Mouse (Mus musculus): Measurements from ENCODE around the gene Coa5. TPM values are rescaled to one million over a fixed set of nuclear protein-coding genes. Genes with fewer than 3 reads are reported as not detected.

Gene Coa5
- total RNA-seq (2022) = 10 to 100 TPM; 61.1 to 67.4 (median 63.8) TPM

DNA sequence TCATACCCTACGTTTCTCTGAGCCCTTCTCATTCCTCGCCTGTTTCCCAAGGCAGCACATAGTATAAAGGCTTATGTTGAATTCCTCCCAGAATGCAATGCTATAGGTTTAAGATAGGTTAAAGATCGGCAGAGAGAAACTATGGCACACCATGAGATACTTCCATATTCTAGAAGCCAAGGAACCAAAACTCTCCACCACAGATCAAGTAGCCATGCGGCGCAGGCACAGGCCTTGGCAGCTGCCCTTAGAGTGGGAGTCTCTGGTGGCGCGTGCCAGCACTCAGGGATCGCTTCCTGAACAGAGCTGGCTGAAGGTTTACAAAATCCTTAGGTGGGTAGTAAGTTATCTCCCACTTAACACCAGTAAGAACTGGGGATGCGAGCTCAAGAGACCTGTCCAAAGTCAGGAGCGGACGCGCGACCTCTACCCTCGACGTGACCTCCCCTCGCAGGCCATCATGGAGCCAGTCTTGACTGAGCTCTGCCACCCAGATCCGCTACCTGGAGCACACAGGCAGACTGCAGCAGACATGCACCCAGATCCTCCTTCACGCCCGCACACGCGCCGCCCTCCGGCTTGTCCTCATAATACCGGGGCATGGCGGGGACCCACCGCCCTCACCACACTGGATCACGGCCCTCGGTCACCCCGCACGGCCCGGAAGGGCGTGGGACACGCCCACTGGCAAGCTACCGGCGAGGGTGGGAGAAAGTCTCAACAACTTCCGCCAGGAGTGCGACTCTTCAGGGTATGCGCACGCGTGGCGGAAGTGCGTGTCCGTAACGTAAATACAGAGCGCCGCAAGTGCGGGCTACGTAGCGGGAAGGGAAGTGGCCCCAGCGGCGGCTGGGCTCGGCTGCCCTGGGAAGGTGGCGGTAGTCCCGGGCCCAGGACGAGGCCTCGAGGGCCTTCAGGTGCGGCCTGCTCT lies at the start of gene Coa5, which contains the start of gene Unc50:
Gene Coa5, minus strand, starts transcription at position 738 of the 931 bp plus-strand sequence.
Gene Unc50, plus strand, starts transcription at position 774 of the 931 bp plus-strand sequence.
- peak; percentile 93 to 94 for DNase-seq (ENCODE audit: low spot score in 2 of 2)

DNA sequence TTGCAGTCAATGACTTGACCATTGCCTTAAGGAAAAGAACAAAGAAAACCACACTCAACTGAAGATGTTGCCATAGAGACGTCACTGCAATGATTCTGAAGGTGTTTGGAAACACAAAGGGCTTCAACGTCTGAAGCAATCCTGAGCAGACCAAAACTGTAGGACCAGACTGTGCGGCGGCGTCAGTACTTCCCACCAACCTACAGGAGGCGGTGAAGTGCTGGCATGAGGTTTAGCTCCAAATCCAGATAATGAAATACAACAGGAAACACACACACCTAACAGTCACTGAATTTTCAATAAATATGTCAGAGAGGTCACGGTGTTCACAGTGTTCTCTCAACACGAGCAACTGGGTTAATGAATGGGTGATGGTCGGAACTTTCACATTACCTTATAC lies 49.2 kb upstream of the Coa5 start:
- peak in 1 of 2 experiments; percentile 24 for DNase-seq (ENCODE audit: low spot score in 2 of 2)

DNA sequence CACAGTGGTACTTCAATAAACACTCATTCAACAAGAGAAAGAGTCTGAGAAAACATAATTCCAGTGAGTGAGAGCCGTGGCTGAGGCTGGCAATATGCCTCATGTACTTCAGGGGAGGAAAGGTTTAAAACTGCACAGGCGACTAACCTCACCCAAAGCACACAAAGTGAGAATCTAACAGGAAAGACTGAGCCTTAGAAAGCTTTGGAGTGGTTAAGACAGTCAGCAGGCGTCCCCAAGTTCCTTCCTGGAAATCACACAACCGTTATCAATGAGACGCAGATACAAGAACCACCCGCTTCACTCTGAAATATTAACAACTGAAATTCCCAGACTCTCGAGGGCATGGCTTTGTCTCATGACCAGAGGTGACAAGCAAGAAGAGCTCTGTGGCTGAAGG lies 48.5 kb upstream of the Coa5 start:
- no peak for DNase-seq (ENCODE audit: low spot score in 2 of 2)

DNA sequence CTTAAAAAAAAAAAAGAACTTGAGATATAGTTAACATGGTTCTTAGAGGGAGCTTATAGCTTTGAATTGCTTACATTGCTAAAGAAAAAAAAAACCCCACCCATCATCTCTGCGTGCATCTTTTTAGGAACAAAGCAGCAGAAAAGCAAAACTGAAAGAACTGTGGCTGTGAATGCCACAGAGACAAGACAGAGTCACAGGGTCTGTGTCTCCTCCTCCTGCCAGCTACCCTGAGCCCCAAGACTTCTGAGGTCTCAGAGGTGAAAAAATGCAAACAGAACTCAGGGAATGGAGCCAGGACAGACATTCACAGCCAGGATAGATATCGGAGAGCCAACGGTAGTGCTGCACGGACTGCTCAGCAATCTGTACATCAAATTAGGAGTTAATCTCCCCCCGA lies 48.0 kb upstream of the Coa5 start:
- no peak for DNase-seq (ENCODE audit: low spot score in 2 of 2)

DNA sequence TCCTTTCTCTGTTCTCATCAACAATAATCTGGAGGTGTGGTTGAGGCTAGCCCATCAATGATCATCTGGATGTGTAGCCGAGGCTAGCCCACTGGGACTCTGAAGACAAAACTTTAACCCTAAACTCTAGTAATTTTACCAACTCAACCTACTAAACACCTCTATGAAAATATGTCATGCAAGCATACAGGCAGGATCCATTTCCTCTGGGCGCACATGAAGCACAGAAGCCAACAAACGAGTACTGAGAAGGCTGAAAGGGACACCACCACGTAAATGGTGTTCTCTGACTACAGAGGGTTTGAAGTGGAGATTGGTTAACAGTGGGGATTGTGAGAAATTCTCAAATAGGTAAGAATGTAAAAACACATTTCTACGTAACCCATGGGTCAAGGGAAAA lies 47.3 kb upstream of the Coa5 start:
- DNase-seq (ENCODE audit: low spot score in 2 of 2) = no peak

DNA sequence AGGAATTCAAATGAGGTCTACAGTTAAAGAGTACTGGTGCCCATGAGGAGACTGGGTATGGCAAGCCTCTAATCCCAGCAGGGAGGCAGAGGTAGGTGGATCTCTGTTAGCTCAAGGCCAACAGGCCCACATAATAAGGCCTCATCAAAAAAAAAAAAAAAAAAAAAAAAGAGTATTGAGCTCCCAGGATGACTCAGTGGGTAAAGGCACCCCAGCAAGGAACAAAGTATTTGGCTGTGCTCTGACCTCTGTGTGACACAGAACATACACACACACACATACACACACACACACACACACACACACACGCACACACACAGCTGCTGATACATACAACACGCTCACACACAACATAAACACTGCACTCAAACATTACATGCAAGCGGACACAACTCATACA lies 45.4 kb upstream of the Coa5 start:
- DNase-seq (ENCODE audit: low spot score in 2 of 2) = no peak

DNA sequence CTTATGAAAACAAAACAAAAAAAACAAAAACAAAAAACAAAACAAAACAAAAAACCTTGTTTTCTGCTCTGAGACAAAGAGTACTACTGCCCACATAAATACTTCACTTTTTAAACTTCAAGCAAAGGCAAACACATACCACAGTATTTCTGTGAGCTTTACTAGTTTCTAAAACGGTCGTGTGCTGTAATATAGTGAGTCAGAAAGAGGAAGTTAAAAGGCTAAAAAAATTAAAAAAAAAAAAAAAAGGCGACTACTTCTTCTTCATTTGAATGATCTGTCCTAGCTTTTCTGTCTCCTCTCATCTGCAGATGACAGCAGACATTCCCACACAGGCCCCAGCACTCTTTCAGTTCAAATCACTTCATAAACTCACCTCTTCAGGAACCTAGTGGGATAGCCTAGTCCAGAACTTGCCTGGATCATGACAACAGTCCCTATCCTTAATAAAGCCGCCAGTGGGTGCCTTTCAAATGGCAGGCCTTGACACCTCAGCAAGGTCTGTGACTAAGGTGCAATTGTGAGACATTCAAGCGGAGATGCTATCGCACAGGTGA lies 44.8 kb upstream of the Coa5 start:
- no peak for DNase-seq (ENCODE audit: low spot score in 2 of 2)

DNA sequence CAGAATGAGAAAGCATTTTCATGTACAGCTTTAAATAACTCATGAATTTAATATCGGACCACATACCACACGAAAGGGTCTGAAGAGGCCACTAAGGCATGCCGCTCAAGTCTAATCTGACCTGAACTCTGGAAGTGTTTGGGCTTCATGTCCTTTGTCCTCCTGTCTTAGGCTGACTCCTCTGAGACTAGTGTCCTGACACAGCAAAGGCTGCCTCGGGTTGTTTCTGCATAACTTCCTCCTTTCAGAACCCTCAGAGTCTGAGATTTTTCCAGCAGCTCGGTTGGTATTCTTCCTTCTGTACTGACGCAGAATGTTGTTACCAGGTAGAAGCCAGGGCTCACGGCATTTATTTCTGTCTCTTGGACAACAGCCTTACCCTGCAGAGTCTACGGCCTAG lies 44.1 kb upstream of the Coa5 start:
- no peak for DNase-seq (ENCODE audit: low spot score in 2 of 2)

DNA sequence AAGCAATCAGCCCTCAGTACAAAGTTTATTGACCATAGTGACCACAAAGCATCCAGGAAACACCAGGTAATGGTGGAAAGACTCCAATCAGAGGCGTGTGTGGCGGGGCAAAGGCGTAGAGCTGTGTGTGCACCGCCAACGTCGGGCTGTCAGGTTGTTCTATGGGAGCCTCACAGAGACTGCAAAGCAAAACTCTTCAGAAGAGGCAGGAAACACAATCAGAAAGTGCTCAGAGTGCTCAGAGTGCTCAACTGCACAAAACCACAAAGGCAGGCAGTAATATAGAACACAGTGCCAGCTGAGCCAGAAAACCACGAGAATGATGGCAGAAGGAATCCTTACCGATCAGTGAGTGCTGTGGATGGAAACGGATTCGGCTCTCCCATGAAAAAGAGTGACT lies 43.3 kb upstream of the Coa5 start:
- DNase-seq (ENCODE audit: low spot score in 2 of 2) = no peak

DNA sequence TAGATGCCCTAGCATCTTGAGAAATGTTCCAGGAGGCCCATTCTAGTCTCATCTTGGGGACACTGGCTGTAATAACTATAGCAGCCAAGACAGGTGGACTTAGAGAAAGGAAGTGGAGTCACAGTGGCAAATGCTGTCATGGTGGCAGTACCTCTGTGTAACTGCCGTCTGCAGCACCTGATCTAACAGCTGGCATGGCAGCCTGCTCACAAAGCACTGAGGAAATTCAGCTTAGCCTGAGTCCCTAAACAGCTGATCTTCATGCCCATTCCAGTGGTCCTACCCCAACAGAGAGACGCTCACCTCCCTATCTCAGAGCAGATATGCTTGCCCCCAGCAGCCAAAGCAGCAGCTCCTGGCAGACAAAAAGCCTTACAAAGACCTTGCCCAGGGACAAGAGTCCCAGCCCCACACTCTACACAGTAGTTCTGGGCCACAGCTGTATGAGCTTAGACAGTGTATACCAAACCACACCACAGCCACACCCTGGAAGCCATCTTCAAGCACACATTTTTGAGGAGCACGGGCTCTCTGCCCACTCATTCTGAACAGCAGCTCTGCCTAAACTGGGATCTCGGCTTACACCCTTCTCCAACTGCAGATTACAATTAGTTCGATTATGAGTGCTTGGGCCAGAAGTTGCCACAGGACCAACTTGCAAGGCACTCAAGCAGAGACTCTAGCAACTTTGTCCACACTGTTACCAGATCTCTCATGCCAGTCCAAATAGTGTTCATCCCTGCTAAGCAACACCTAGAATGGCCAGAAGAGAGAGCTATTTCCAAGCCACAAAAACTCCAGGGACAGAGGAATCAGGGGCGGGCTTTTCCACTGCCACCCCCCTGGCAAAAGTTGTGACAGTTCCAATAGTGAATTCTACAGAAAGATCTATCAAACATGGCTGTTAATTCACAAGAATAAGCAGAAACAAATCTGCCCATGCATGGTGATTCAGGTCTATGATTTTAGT lies 41.6 kb upstream of the Coa5 start:
- DNase-seq (ENCODE audit: low spot score in 2 of 2) = no peak

DNA sequence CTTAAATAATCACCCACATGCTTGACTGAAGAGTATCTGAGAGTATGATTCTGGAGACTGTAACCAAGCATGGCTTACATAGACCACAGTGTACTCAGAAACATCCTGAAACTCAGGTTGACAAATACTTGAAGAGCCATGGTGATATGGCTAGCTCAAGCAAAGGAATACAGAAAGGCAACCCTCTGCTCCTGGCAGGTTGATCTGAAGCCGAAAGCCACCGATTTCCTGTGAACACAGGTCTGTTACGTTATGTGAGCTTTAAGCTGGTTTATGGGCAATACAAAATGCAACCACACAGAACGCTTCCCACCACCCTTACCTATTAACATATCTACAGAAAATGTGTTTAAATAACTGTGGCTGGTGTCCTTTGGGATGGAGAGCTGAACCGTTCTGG lies 39.1 kb upstream of the Coa5 start:
- no peak for DNase-seq (ENCODE audit: low spot score in 2 of 2)

DNA sequence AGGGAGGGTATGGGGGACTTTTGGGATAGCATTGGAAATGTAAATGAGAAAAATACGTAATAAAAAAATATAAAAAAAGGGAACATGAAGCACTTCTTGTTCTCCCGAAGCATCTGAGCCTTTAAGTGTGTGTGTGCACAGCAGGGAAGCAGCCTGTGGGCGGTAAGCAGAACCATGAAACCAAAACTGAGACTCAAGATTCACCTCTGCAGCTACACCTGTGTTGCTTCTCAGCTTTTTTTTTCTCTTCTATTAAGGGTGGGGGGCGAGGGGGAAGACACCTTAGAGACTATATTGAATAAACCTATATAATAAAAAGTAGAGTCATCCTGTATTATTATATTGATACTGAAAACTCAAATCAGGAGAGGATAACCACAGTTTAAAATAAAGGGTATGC lies 37.9 kb upstream of the Coa5 start:
- DNase-seq (ENCODE audit: low spot score in 2 of 2) = no peak

DNA sequence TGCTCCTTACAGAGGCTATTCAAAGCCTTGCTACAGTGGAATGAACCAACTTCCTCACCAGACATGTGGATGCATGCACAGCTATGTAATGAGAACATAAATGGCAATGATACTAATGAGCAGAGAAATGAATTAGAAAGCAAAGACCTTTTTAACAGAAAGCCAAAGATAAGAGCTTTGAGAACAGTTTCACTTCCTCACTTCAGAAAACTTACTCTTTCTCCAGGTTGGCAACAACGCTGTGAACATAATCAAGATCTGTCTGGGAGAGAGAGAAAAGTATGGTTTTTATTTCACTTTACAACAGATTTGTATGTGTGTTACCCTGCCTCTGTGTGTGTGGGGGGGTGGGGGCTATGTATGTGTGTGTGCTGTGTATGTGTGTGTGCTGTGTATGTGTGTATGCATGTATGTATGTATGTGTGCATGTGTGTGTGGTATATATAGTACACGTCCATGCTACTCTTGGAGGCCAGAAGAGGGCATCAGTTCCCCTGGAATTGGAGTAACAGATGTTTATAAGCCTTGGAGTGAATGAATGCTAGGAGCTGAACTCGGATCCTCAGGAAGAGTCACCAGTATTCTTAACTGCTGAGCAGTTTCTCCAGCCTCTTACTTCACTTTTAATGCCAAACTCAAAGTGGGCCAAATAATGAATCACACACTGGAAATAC lies 36.6 kb upstream of the Coa5 start:
- DNase-seq (ENCODE audit: low spot score in 2 of 2) = no peak

DNA sequence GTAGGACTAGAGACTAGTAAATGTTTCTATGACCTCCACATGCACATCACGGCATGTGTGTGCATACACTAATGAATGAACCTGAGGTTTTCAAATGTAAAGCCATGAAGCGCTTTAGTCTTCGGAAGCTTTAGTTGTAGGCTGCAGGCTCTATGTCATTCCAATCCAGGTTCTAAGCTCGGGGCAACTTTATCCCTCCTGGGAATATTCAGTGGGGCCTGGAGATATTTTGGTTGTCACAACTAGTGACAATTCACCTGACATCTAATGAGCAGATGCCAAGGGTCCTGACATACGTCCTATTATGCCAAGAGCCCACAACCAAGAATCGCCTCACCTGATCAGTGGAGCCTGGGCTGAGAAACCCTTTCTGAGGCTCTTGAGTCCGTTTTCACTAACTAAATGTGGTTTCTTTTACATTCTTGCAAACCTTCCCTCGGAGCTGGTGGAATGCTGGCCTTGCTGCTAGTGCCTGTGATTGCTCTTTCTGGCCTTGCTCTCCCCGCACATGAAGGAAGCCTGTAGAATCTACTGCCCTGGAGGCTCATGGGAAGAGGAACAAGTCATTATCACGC lies 35.1 kb upstream of the Coa5 start:
- no peak for DNase-seq (ENCODE audit: low spot score in 2 of 2)

DNA sequence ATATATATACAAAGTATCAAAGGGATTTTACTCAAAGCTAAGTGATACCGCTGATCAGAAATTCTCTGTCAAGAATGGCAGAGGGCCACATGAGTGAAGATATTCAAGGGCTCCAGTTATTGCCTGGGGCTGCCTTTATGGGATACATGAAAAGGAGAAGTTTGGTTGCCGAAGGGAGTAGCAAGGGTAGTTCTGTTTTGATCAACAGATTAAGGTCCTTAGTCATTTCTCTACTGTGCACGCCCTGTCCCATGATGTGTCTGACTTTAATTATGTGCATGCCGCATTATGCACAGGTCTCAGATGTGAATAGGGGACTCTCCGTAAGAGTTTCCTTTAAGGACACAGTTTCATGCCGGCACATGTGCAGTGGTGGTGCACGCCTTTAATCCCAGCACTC lies 27.6 kb upstream of the Coa5 start:
- DNase-seq (ENCODE audit: low spot score in 2 of 2) = no peak

DNA sequence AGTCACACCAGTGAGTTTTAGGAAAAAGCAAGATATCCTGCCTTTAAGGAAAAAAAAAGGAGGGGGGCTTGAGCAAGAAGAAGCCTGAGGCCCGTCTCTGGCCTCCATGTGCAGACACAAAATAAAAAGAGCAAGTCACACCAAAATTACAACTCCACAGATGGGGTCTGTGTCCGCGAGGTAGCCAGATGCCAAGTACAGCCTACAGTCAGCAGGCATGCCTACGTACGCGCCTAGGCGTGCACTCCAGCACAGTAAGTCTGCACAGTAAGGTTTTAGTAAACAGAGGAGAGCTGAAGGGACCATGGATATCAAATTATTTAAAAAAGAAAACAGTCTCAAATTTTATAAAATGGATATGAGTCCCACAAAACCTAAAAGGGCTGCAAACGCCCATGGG lies 21.4 kb upstream of the Coa5 start:
- peak in 1 of 2 experiments; percentile 33 for DNase-seq (ENCODE audit: low spot score in 2 of 2)

DNA sequence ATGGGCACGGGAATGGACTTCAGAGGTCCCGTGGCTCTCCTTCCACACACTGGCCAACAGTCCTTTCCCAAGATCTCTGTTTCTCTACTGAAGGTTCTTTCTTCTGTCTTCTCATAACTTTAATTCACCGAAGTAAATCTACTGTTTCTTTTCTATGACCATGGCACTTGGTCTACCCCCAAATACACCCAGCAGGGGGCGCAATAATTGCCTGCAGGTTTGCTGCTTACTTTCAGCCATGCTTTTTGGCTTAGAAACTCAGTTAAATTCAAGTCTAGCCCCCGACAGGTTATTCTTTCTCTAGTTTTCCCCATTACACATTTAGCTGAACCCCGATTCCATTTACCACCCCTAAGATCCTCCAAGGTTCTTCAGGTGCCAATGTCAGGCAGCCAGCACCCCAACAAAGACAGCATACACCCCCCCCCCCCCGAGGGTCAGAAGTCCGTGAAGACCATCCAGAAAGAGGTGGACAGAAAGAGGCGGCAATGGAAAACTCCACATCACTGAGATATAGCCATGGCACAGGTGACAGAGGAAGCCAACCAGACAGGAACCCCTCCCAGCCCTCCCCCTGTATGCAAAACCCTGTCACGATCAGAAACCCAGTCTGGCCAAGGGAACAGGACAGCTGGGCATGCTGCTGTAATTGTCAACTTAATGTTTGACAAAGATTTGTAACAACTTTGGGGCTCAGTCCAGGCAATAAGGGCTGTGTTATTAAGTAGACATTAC lies 18.6 kb upstream of the Coa5 start:
- peak in 1 of 2 experiments; percentile 39 for DNase-seq (ENCODE audit: low spot score in 2 of 2)

DNA sequence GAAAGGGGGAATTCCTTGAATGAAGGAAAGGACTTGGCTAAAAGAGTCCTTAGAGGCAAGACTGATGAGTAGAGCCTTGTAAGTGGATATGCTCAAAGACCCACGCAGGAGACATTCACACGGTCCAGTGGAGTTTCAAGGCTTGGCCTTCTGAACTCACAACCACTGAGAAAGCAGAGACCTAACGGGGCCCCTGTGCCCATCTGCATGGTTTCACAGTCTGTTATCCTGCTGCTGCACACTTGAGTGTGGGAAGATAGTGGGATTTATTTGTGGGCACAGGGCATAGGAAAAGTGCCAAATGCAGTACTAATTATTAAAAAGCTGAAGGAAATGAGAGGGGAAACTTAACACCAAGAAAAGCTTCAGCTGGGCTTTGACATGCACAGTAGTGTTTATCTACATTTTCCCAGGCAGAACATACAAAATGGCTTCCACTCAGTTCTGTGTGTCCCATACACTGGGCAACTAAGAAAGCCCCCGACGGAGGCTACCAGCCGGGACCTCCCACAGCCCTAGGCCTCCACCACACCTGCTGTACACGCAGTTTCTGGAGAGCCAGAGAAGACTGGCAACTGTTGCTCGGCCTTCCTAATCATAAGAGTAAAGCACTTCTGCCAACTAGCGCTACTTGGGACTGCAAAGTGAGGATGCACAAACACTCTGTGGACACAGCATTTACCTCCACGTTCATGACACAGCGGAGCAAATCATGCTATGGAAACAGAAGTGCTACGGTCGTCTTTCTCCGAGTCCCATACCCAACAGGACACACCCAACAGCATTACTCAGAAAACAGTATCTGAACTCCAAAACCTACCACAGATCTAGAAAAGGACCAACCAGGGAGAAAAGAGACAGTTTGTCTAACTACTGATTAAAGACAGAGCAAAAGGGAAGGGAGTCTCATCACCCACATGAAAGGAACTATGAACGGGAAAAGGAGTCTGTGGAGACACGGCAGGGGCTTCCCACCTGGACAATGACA lies 13.2 kb upstream of the Coa5 start:
- DNase-seq (ENCODE audit: low spot score in 2 of 2) = no peak

DNA sequence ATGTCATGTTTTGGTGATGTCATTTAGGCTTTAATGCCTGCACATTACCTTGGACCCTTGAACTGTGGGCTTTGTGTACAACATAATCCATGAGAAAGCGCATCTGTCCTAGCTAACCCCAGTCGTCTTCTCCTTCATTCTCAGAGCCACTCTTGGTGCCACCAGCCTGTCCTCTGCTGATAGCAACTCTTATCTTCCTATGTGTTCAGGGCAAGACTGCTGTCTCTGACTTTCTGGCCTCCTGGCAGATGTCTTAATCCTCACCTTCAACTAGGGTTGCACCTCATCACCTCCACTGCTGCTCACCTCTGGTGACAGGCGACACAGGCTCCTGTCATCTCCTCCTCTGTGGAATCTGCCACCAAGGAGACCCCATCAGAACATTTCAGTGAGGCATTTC lies 6.5 kb upstream of the Coa5 start:
- DNase-seq (ENCODE audit: low spot score in 2 of 2) = no peak

All from layer of hippocampus, adult 8-10 months (tissue).